Mouse (Mus musculus) forebrain, embryonic 11.5 days (tissue): Measurements from ENCODE around the gene Ube2s. TPM values are rescaled to one million over a fixed set of nuclear protein-coding genes. Genes with fewer than 3 reads are reported as not detected.
"Not testable (repeated sequence)": the region's sequence is repeated elsewhere in the genome, so short reads cannot be mapped to it uniquely, and the experiment has no call there.

Experiments used
- ATAC-seq: fragments of 200-750 bp; cut with Nextera tagmentation; replicated peaks from 2 replicates; pipeline ENCODE4 v1.8.0; 2017; ENCODE audit warnings: moderate TSS enrichment; ENCODE audit not compliant: low FRiP score
- DNase-seq: peaks from one replicate; pipeline ENCODE4 v3.0.0-alpha.2; 2017; ENCODE audit warnings: low spot score
- H3K27ac ChIP-seq: fragments of 300-500 bp; sonication (generic); 2 replicates; pipeline ENCODE4 v1.5.1; 2014; ENCODE audit warnings: low read depth, low read length
- H3K27me3 ChIP-seq: fragments of 300-500 bp; sonication (generic); 2 replicates; pipeline ENCODE4 v1.6.1; 2014; ENCODE audit warnings: mild to moderate bottlenecking, low read length, mixed read lengths; ENCODE audit not compliant: control insufficient read depth, insufficient read depth
- H3K36me3 ChIP-seq: fragments of 300-500 bp; sonication (generic); 2 replicates; pipeline ENCODE4 v1.6.1; 2014; ENCODE audit warnings: mild to moderate bottlenecking, low read length, moderate library complexity, mixed read lengths; ENCODE audit not compliant: control insufficient read depth, insufficient read depth
- H3K4me1 ChIP-seq: fragments of 300-500 bp; sonication (generic); replicated peaks from 2 replicates; pipeline ENCODE4 v1.6.1; 2014; ENCODE audit warnings: low read length, mixed read lengths; ENCODE audit not compliant: control insufficient read depth, insufficient read depth
- H3K4me2 ChIP-seq: fragments of 300-500 bp; sonication (generic); 2 replicates; pipeline ENCODE4 v1.6.1; 2014; ENCODE audit warnings: low read depth, mild to moderate bottlenecking, low read length, moderate library complexity, mixed read lengths; ENCODE audit not compliant: severe bottlenecking
- H3K4me3 ChIP-seq: fragments of 300-500 bp; sonication (generic); 2 replicates; pipeline ENCODE4 v1.5.1; 2014; ENCODE audit warnings: low read depth, low read length
- H3K9ac ChIP-seq: fragments of 300-500 bp; sonication (generic); 2 replicates; pipeline ENCODE4 v1.6.1; 2014; ENCODE audit warnings: low read length
- H3K9me3 ChIP-seq: fragments of 300-500 bp; sonication (generic); 2 replicates; pipeline ENCODE4 v1.6.1; 2016; ENCODE audit warnings: low read length, mixed read lengths; ENCODE audit not compliant: control insufficient read depth
- WGBS: fragments of 180-500 bp; shearing (Covaris S2); extraction: QIAGEN DNeasy Blood & Tissue Kit; methylation state at CpG from one replicate; pipeline ENCODE4 v1.1.7; 2014; 5-methylcytosine and 5-hydroxymethylcytosine counted together
- polyA plus RNA-seq: library from polyadenylated mRNA; unstranded; fragments of >200 nt; fragmentation: Nextera tagmentation; extraction: Ambion mirVana; gene quantifications from 2 replicates; pipeline ENCODE4 v1.2.1, GENCODE M21; 2014

The Ube2s gene
- polyA plus RNA-seq, 1 experiment from 2014 or later, result 476 TPM

DNA sequence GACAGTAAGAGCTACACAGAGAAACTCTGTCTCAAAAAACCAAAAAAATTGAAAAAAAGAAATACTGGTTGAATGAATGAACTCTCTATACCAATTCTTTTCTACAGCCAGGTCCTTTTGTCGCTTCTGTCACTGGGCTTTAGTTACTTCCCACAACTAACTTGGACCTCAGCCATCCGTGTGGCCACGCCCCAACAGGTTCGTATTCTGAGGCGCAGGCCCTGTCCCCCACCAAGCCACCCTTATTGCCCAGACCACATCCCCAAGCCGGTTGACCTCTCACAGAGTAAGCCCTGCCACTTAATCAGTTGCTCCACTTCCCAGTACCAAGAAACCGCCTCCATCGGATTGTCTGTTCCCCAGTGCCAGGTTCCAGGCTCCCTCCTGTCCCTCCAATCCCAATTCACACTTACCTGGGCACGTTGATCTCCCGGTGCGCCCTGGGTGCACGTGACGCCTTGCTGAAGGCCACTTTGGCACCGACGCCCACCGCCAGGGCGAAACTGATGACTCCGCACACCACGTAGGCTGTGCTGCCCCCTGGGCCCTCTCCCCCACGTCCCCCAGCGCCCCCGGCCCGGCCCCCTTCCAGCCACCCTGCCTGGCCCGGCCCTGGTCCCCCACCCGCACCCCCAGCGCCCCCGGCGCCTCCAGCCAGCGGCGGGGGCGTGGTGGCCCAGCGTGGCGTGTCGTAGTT, 23.4 kb upstream of the Ube2s start:
- Histone ChIP-seq H3K36me3 (no peaks in the 10 kb centered on the region), H3K27ac (no peak overlapping the region), H3K4me3 (peak overlapping the region; percentile 47), H3K9me3 (no peaks in the 10 kb centered on the region), H3K4me1 (peaks cover 6% of the 10 kb centered on the region; the same call in 1 of the 2 replicates), H3K27me3 (peaks cover 17% of the 10 kb centered on the region), H3K9ac (peak overlapping the region; percentile 72), H3K4me2 (peak overlapping the region; percentile 90)
- DNase-seq, result no peak
- peak; percentile 66 for ATAC-seq
- 4% methylated on average over 30 of the region's 34 CpGs for WGBS

DNA sequence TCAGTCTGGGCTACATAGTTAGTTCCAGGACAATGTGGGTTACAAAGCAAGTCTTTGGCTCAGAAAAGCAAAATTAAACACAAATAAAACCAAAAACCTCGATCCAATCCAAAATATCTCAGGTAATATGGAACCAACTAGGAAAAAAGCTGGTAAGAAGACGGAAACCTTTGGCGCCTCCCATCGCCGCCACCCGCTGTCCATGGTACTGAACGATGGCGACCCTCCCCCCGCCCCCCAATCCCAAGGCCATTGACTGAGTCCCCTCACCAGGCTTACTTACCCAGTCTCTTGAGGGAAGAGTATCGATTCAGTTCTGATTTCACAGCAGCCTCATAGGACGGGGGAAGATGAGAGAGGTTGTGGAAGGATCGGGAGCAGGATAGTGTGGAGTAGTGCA, 18.1 kb upstream of the Ube2s start:
- no peak for DNase-seq

DNA sequence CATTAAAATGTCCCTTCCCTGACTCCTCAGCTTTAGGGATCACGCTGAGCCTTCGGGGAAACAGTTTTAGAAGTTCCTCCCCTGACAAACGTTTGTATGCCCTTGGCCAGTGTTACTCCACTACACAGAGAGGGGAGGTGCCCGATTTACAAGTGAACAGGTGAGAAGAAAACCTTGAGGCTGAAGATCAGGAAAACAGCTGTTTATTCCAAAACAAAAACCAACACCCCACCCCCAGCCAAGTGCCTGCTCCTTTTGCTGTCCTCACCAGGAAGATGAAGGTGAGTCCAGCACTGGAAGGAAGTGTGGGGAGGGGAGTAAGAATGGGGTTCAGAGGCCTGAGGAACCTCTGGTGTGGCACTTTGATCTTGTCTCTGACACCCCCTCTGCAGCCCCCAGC, 13.0 kb upstream of the Ube2s start:
- Histone ChIP-seq H3K4me3 (no peak overlapping the region), H3K4me2 (no peak overlapping the region), H3K27ac (no peak overlapping the region), H3K36me3 (no peaks in the 10 kb centered on the region), H3K9ac (no peak overlapping the region), H3K4me1 (no peaks in the 10 kb centered on the region), H3K9me3 (no peaks in the 10 kb centered on the region), H3K27me3 (no peaks in the 10 kb centered on the region; the same call in 1 of the 2 replicates)
- 56% methylated on average over 4 of the region's 4 CpGs for WGBS
- ATAC-seq (no peak), DNase-seq (no peak)

More for the DNA sequence above, 18.1 kb upstream of the Ube2s start:
- H3K4me1 ChIP-seq, result no peaks in the 10 kb centered on the region
- no peak overlapping the region for H3K4me3 ChIP-seq
- H3K27ac ChIP-seq, result no peak overlapping the region
- no peak overlapping the region for H3K4me2 ChIP-seq
- H3K36me3 ChIP-seq, result no peaks in the 10 kb centered on the region
- no peaks in the 10 kb centered on the region; the same call in none of the 2 replicates for H3K27me3 ChIP-seq
- 6% methylated on average over 12 of the region's 12 CpGs for WGBS
- H3K9me3 ChIP-seq, result no peaks in the 10 kb centered on the region
- H3K9ac ChIP-seq, result no peak overlapping the region
- ATAC-seq, result no peak

DNA sequence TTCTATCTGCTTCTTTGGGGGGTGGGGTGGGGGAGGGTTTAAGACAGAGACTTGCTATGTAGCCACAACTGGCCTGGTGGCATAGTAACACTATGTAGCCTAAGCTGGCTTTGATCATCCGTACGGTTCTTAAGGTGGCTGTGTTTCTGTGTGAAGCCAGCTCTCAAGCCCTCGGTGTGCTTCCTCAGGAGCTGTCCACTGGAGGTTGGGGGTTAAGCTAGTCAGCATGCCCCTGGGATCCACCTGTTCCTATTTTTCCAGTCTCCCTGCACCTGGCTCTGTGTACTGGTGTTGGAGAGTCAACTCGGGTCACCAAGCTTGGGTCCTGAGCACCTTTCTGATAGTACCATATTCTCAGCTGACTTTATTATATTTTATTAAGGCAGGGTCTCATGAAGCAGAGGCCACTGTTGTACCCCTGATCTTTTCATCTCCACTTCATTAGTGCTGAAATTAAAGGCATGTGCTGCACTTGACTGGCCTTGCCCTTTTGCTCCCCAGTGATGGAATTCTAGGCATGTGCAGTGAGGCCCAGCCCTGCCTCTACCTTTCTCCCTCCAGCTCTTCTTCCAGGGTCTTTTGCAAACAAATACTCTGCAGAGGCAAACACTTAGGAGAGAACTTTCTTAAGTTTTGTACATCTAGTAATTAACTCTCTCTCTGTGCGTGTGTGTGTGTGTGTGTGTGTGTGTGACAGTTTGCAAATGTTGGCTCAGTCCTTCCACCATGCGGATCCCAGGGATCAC, 9.9 kb upstream of the Ube2s start:
- H3K4me3 ChIP-seq, result no peak overlapping the region
- ATAC-seq (no peak), DNase-seq (no peak)
- no peaks in the 10 kb centered on the region for H3K36me3 ChIP-seq
- no peak overlapping the region for H3K4me2 ChIP-seq
- H3K27ac ChIP-seq, result no peak overlapping the region
- H3K4me1 ChIP-seq, result no peaks in the 10 kb centered on the region
- WGBS, result 75% methylated on average over 6 of the region's 6 CpGs
- no peaks in the 10 kb centered on the region for H3K9me3 ChIP-seq
- H3K9ac ChIP-seq, result no peak overlapping the region
- no peaks in the 10 kb centered on the region for H3K27me3 ChIP-seq

DNA sequence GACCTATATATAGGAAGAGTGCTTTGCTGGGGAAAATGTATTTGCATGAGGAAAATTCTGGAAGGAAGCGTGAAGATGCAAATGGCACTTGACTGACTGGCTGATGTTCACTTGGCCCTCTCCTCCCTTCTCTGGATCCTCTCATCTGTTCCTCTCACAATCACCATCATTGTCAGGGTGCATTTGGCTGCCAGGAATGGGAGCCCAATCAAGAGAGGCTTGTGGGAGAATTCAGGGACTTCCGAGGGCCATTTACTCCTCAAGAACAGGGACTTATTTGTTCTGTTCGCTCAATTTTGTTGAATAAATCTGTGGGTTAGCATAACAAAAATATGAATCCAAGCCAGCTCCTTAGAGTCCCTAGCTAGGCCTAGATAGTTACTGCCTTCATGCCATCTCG, 9.3 kb upstream of the Ube2s start:
- ATAC-seq (no peak), DNase-seq (no peak)
- Histone ChIP-seq H3K4me1 (no peaks in the 10 kb centered on the region), H3K9ac (no peak overlapping the region), H3K4me2 (no peak overlapping the region), H3K27me3 (no peaks in the 10 kb centered on the region), H3K4me3 (no peak overlapping the region), H3K9me3 (no peaks in the 10 kb centered on the region), H3K27ac (no peak overlapping the region), H3K36me3 (no peaks in the 10 kb centered on the region)
- 88% methylated on average over 4 of the region's 4 CpGs for WGBS

- not testable (repeated sequence) for DNase-seq
These were observed 8.5 kb upstream of the Ube2s start for GRCm38 (mm10) chr7:4820925-4821324.

DNA sequence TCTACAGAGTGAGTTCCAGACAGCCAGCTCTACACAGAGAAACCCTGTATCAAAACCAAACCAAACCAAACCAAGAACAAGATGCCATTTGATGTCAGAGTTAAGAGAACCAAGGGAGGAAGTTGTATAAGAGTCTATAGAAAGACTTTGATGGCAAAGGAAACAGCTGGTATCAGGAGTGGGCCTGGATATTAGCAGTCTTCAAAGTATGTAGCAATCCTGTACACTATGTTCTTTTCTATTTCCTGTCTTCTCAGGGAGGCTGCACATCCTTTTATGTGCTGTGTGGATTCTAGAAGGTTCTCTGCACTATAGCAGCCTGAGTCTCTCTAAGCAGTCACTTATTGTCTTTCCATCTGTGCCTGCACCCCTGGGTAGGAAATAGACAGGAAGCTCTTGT, 4.2 kb upstream of the Ube2s start:
- Histone ChIP-seq H3K4me3 (no peak overlapping the region), H3K27me3 (no peaks in the 10 kb centered on the region), H3K9me3 (no peaks in the 10 kb centered on the region), H3K4me1 (no peaks in the 10 kb centered on the region), H3K27ac (no peak overlapping the region), H3K9ac (no peak overlapping the region), H3K36me3 (no peaks in the 10 kb centered on the region), H3K4me2 (no peak overlapping the region)
- ATAC-seq (no peak), DNase-seq (no peak)

More at GRCm38 (mm10) chr7:4820925-4821324, 8.5 kb upstream of the Ube2s start:
- not testable (repeated sequence) for H3K4me2 ChIP-seq, ATAC-seq, H3K27ac ChIP-seq, H3K9me3 ChIP-seq, H3K4me1 ChIP-seq, H3K4me3 ChIP-seq, H3K27me3 ChIP-seq, H3K36me3 ChIP-seq, H3K9ac ChIP-seq
- 91% methylated on average over 7 of the region's 7 CpGs for WGBS

DNA sequence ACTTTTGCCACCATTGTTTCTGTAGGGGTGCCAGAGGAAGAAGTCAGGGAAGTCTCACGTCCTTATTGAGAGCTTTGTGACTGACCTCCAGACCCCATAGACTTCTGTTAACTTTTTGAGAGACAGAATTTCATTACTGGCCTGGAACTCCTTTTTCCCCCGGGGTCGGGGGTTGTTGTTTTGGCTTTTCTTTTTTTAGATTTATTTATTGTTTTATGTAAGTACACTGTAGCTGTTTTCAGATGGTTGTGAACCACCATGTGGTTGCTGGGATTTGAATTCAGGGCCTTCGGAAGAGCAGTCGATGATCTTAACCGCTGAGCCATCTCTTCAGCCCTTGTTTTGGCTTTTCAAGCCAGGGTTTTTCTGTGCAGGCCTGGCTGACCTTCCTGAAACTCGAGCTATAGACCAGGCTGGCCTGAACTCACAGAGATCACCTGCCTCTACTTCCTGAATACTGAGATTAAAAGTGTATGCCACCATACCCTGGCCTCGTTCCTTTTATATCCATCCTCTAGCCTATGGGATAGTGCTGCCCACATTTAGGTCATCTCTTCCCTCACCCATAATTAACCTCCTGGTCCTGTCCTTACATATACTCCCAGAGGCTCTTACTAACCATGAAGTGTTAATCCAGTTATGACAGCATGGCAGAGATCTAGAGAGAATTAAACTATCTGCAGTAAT, 858 bp upstream of the Ube2s start:
- Histone ChIP-seq H3K9ac (peak overlapping the region; percentile 66), H3K27me3 (no peaks in the 10 kb centered on the region), H3K9me3 (no peaks in the 10 kb centered on the region), H3K4me3 (peak overlapping the region; percentile 100), H3K36me3 (peaks cover 5% of the 10 kb centered on the region; the same call in 1 of the 2 replicates), H3K27ac (peak overlapping the region; percentile 95), H3K4me1 (peaks cover 6% of the 10 kb centered on the region), H3K4me2 (peak overlapping the region; percentile 63)
- ATAC-seq (no peak), DNase-seq (no peak)
- WGBS, result 28% methylated on average over 8 of the region's 8 CpGs
